Mouse (Mus musculus) megakaryocyte, adult 5-6 weeks (primary cell): ENCODE measurements at regions not wholly inside any gene's neighbourhood (a gene's known extent, or its start where the extent isn't known, plus 50 kb on each side); places are given as distances from the start of the nearest gene placed in this dataset.

ENCODE experiments used
- ATAC-seq: 2 replicates; pipeline ENCODE4 v1.8.0; 2016; ENCODE audit warnings: mild to moderate bottlenecking, inconsistent platforms; ENCODE audit not compliant: poor library complexity, severe bottlenecking

GRCm38 (mm10) chr3:21952695-21953415, 123.6 kb upstream of the Tbl1xr1 start:
- ATAC-seq, result peak; percentile 65

- ATAC-seq, result no peak
Measured at GRCm38 (mm10) chr3:21953416-21953810, 123.0 kb upstream of the Tbl1xr1 start.

- peak; percentile 49; the same call in 1 of the 2 replicates for ATAC-seq
Measured at GRCm38 (mm10) chr3:21955681-21956080, 120.8 kb upstream of the Tbl1xr1 start.

GRCm38 (mm10) chr3:21957105-21957504, 119.3 kb upstream of the Tbl1xr1 start:
- ATAC-seq, result peak; percentile 48

GRCm38 (mm10) chr3:21958595-21959286, 117.7 kb upstream of the Tbl1xr1 start:
- ATAC-seq, result peak; percentile 25

GRCm38 (mm10) chr3:21961091-21961490, 115.4 kb upstream of the Tbl1xr1 start:
- peak; percentile 56 for ATAC-seq

- 0 out of 2 replicates have a peak, but pooled peaks have one; percentile 12 for ATAC-seq
Measured at GRCm38 (mm10) chr3:21961746-21962145, 114.7 kb upstream of the Tbl1xr1 start.

GRCm38 (mm10) chr3:21962360-21962782, 114.1 kb upstream of the Tbl1xr1 start:
- ATAC-seq, result peak; percentile 41

GRCm38 (mm10) chr3:21962921-21963732, 113.3 kb upstream of the Tbl1xr1 start:
- peak; percentile 34 for ATAC-seq

GRCm38 (mm10) chr3:21963733-21964351, 112.6 kb upstream of the Tbl1xr1 start:
- ATAC-seq, result no peak

GRCm38 (mm10) chr3:21964438-21964837, 112.0 kb upstream of the Tbl1xr1 start:
- ATAC-seq, result no peak

- no peak for ATAC-seq
Measured at GRCm38 (mm10) chr3:21965556-21965955, 110.9 kb upstream of the Tbl1xr1 start.

GRCm38 (mm10) chr3:21971731-21972130, 104.7 kb upstream of the Tbl1xr1 start:
- 0 out of 2 replicates have a peak, but pooled peaks have one; percentile 40 for ATAC-seq

- ATAC-seq, result no peak
Measured at GRCm38 (mm10) chr3:21973153-21973552, 103.3 kb upstream of the Tbl1xr1 start.

GRCm38 (mm10) chr3:21973681-21974080, 102.8 kb upstream of the Tbl1xr1 start:
- ATAC-seq, result no peak

GRCm38 (mm10) chr3:21974766-21975165, 101.7 kb upstream of the Tbl1xr1 start:
- no peak for ATAC-seq

- no peak for ATAC-seq
Measured at GRCm38 (mm10) chr3:21977775-21978174, 98.7 kb upstream of the Tbl1xr1 start.

- peak; percentile 65 for ATAC-seq
Measured at GRCm38 (mm10) chr3:21982991-21983390, 93.5 kb upstream of the Tbl1xr1 start.

GRCm38 (mm10) chr3:21983993-21984725, 92.3 kb upstream of the Tbl1xr1 start:
- no peak for ATAC-seq

GRCm38 (mm10) chr3:21984807-21985206, 91.6 kb upstream of the Tbl1xr1 start:
- ATAC-seq, result no peak
